Mouse (Mus musculus) kidney, postnatal 10 days (tissue): ENCODE data around the gene Inhbb.

Experiments
- DNase-seq: peaks from one replicate; pipeline ENCODE4 v3.0.0; 2021; ENCODE audit warnings: mixed read lengths

The Inhbb gene

GRCm38 (mm10) chr1:119421576-119422421, at the start of gene Inhbb:
TSS of gene Inhbb (minus strand) at chr1:119422248.
- peak; percentile 54 for DNase-seq

GRCm38 (mm10) chr1:119463386-119463785, 41.3 kb upstream of the Inhbb start:
- DNase-seq = peak; percentile 82

GRCm38 (mm10) chr1:119460062-119460461, 38.0 kb upstream of the Inhbb start:
- DNase-seq = no peak

- peak; percentile 84 for DNase-seq
Observed at GRCm38 (mm10) chr1:119457993-119458605, 36.1 kb upstream of the Inhbb start.

GRCm38 (mm10) chr1:119457528-119457855, 35.4 kb upstream of the Inhbb start:
- DNase-seq = peak; percentile 18

- peak; percentile 33 for DNase-seq
Observed at GRCm38 (mm10) chr1:119456671-119457527, 34.9 kb upstream of the Inhbb start.

- peak; percentile 27 for DNase-seq
Observed at GRCm38 (mm10) chr1:119453731-119454130, 31.7 kb upstream of the Inhbb start.

GRCm38 (mm10) chr1:119451417-119451816, 29.4 kb upstream of the Inhbb start:
- no peak for DNase-seq

GRCm38 (mm10) chr1:119450651-119451345, 28.8 kb upstream of the Inhbb start:
- DNase-seq = no peak

- DNase-seq = no peak
Observed at GRCm38 (mm10) chr1:119446753-119447283, 24.8 kb upstream of the Inhbb start.

- DNase-seq = no peak
Observed at GRCm38 (mm10) chr1:119443591-119444350, 21.7 kb upstream of the Inhbb start.

GRCm38 (mm10) chr1:119442901-119443300, 20.9 kb upstream of the Inhbb start:
- DNase-seq = no peak

- DNase-seq = no peak
Observed at GRCm38 (mm10) chr1:119438105-119438637, 16.1 kb upstream of the Inhbb start.

GRCm38 (mm10) chr1:119437401-119437800, 15.4 kb upstream of the Inhbb start:
- DNase-seq = no peak

GRCm38 (mm10) chr1:119424141-119424860, 2.3 kb upstream of the Inhbb start:
- no peak for DNase-seq

- peak; percentile 67 for DNase-seq
Observed at GRCm38 (mm10) chr1:119423510-119423909, 1.5 kb upstream of the Inhbb start.

GRCm38 (mm10) chr1:119422460-119423015, 490 bp upstream of the Inhbb start:
- DNase-seq = no peak

- DNase-seq = peak; percentile 55
Observed at GRCm38 (mm10) chr1:119420984-119421575, 968 bp downstream of the Inhbb start.

- no peak for DNase-seq
Observed at GRCm38 (mm10) chr1:119420189-119420983, 1.7 kb downstream of the Inhbb start.
